Mouse (Mus musculus) left cerebral cortex, postnatal 10 days (tissue): ENCODE data around the gene Ifit1. TPM values are rescaled to one million over a fixed set of nuclear protein-coding genes. Genes with fewer than 3 reads are reported as not detected.

Experiments
- total RNA-seq, 2 experiments: library from RNA; stranded (reverse); gene quantifications; 2 replicates each; pipeline ENCODE4 v1.2.3; 2021

Ifit1 gene
- total RNA-seq, 2 experiments from 2014 or later: 0.13 TPM; not detected in 1

Other genes with a start within 250 kb of the Ifit1 start
- gene Ch25h, start 165.7 kb upstream of the Ifit1 start, total RNA-seq: 1 to 10 TPM in 1 of 2 experiments, under 1 TPM in 1; 0.83 to 1.2 TPM
- 10 to 100 TPM; 13.5 to 13.9 TPM for gene Lipa, start 113.4 kb upstream of the Ifit1 start, total RNA-seq
- 1 to 10 TPM; 6.9 to 7.1 TPM for gene Ifit2, start 90.2 kb upstream of the Ifit1 start, total RNA-seq
- under 1 TPM; 0.41 to 0.71 TPM for gene Ifit3, start 57.3 kb upstream of the Ifit1 start, total RNA-seq
- 1 to 10 TPM; 2.1 to 2.3 TPM for gene Ifit1bl1, start 38.9 kb upstream of the Ifit1 start, total RNA-seq
- gene Ifit3b, start 32.9 kb upstream of the Ifit1 start, total RNA-seq: under 1 TPM; 0.21 to 0.51 TPM
- gene Ifit1bl2, start 128 bp upstream of the Ifit1 start, total RNA-seq: under 1 TPM; 0.30 to 0.47 TPM
- 1 to 10 TPM; 2.4 to 3.3 TPM for gene Slc16a12, start 106.4 kb downstream of the Ifit1 start, total RNA-seq
- gene Pank1, start 238.6 kb downstream of the Ifit1 start, total RNA-seq: 10 to 100 TPM; 16.3 to 16.5 TPM